Mouse (Mus musculus) C2C12 (cell line): ENCODE measurements around the gene Ppfia3. TPM values are rescaled to one million over a fixed set of nuclear protein-coding genes. Genes with fewer than 3 reads are reported as not detected.
"Not testable (repeated sequence)": the region's sequence is repeated elsewhere in the genome, so short reads cannot be mapped to it uniquely, and the experiment has no call there.

Experiments used
- H3K27me3 ChIP-seq: one replicate; pipeline ENCODE4 v1.6.1; 2011; ENCODE audit not compliant: control insufficient read depth, insufficient read depth, insufficient read length
- H3K36me3 ChIP-seq: one replicate; pipeline ENCODE4 v1.6.1; 2011; ENCODE audit not compliant: control insufficient read depth, insufficient read depth
- H3K4me3 ChIP-seq: one replicate; pipeline ENCODE4 v1.5.1; 2011; ENCODE audit warnings: mild to moderate bottlenecking, control low read depth; ENCODE audit not compliant: poor library complexity, insufficient read depth, severe bottlenecking
- H3K79me2 ChIP-seq: one replicate; pipeline ENCODE4 v1.6.1; 2011; ENCODE audit not compliant: control insufficient read depth, insufficient read depth
- H3K79me3 ChIP-seq: one replicate; pipeline ENCODE4 v1.6.1; 2011; ENCODE audit warnings: low read depth, control low read depth
- H3ac ChIP-seq: one replicate; pipeline ENCODE3; 2011; ENCODE audit warnings: low read depth; ENCODE audit not compliant: control insufficient read depth, insufficient read length
- CEBPB ChIP-seq: IDR thresholded peaks from one replicate; pipeline ENCODE4 v1.6.1; 2011; ENCODE audit warnings: low read depth, mild to moderate bottlenecking, control low read depth, moderate library complexity
- CTCF ChIP-seq: IDR thresholded peaks from one replicate; pipeline ENCODE4 v1.5.1; 2011; ENCODE audit not compliant: control insufficient read depth, insufficient read depth, insufficient read length
- FOSL1 ChIP-seq: IDR thresholded peaks from one replicate; pipeline ENCODE4 v1.8.0; 2011; ENCODE audit warnings: mild to moderate bottlenecking, low read length; ENCODE audit not compliant: poor library complexity, insufficient read depth, severe bottlenecking
- MAX ChIP-seq: IDR thresholded peaks from one replicate; pipeline ENCODE4 v1.6.1; 2011; ENCODE audit warnings: mild to moderate bottlenecking, control low read depth
- MYOD1 ChIP-seq: IDR thresholded peaks from one replicate; pipeline ENCODE4 v1.6.1; 2011; ENCODE audit warnings: low read depth; ENCODE audit not compliant: control insufficient read depth, insufficient read length
- MYOG ChIP-seq: IDR thresholded peaks from one replicate; pipeline ENCODE4 v1.6.1; 2011; ENCODE audit not compliant: control insufficient read depth, insufficient read length; ENCODE audit errors: extremely low read depth
- USF1 ChIP-seq: IDR thresholded peaks from one replicate; pipeline ENCODE4 v1.6.1; 2011; ENCODE audit warnings: low read depth, mild to moderate bottlenecking, control low read depth, moderate library complexity
- polyA plus RNA-seq: library from polyadenylated mRNA; unstranded; fragments of >200 nt; fragmentation: generic; extraction: Trizol; gene quantifications from one replicate; pipeline ENCODE4 v1.2.1, GENCODE M21; 2012; ENCODE audit warnings: missing spikeins

The Ppfia3 gene
- polyA plus RNA-seq, 1 experiment: 4.8 TPM

DNA sequence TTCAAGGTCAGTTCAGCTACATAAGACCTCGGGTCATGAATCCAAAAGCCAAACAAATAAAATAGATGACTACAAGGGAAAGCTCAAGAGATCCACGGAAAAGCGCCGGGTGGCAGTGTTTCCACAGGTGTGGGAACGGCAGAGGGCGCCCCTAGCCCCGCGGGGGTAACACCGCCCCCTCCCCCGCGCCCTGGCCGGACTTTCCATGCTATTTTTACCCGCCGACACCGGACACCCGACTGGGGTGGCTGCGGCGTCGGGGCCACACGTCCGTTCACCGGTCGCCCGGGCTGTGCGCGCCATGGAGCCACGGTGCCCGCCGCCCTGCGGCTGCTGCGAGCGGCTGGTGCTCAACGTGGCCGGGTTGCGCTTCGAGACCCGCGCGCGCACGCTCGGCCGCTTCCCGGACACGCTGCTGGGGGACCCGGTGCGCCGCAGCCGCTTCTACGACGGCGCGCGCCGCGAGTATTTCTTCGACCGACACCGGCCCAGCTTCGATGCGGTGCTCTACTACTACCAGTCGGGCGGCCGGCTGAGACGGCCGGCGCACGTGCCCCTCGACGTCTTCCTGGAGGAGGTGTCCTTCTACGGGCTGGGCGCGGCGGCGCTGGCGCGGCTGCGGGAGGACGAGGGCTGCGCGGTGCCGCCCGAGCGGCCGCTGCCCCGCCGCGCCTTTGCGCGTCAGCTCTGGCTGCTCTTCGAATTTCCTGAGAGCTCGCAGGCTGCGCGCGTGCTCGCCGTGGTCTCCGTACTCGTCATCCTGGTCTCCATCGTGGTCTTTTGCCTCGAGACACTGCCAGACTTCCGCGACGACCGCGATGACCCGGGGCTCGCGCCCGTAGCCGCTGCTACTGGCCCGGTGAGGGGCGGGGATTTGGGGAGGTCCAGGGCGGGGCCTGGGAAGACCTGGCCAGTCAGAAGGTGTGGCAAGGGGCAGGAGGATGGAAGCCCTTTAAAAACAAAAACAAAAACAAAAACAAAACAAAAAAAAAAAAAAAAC lies 39.6 kb upstream of the Ppfia3 start:
- no peaks in the 10 kb centered on the region for H3K79me3 ChIP-seq
- TF ChIP-seq CTCF (peak; percentile 14), FOSL1 (no peak), CEBPB (no peak)
- H3K4me3 ChIP-seq: no peak overlapping the region
- H3K27me3 ChIP-seq: peaks cover 31% of the 10 kb centered on the region
- no peaks in the 10 kb centered on the region for H3K79me2 ChIP-seq
- H3K36me3 ChIP-seq: no peaks in the 10 kb centered on the region
- no peak overlapping the region for H3ac ChIP-seq

DNA sequence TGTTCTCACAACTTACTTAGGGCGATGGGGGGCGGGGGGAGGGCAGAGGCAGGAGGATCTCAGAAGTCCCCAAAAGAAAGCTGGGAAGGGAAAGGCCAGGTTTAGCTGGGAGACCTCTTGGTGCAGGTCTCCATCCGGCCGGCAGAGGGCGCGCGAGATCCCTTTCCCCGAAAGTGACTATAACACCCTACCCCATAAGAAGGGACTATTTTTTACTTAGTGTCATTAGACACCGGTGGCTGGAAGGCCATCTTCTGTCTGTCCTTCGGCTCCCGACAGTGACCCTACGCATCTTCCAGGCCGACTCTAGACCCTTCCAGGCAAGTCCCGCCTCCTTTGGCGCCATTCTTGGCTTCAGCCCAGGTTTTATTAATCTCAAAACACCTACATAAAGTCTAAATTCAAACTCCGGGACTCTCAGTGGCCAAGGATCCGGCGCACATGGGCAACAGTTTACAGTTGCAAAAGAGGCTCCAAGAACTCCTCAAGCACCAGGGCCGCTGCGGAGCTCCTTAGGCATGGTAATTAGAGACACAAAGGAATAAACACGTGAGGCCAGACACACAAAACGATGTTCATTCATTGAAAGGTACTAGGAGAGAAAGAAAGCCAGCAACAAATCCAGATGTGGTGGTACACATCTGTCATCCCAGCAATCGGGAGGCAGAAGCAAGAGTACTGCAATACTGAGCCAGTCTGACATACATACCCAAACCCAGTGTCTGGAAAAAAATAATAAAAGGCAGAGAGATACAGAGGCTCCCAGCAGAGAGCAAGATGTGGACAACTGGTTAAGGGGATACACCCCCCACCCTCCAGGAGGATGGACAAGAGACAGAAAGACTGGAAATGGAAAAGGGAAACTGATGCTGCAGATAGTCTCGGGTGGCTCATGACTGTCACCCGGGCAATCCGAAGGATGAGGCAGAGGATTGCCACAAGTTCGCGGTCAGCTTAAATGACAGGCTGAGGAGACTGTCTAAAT lies 38.6 kb upstream of the Ppfia3 start, which contains the start of gene Kcna7:
Gene Kcna7 (plus strand): TSS at position 563 of the 985 bp plus-strand sequence.
- TF ChIP-seq CEBPB: no peak
- TF ChIP-seq CTCF: peak; percentile 64
- no peak for TF ChIP-seq MYOD1
- no peak for TF ChIP-seq MYOG
- TF ChIP-seq USF1: no peak
- no peak for TF ChIP-seq MAX
- TF ChIP-seq FOSL1: no peak
- H3K79me2 ChIP-seq: no peaks in the 10 kb centered on the region
- no peaks in the 10 kb centered on the region for H3K36me3 ChIP-seq
- no peak within 1 kb of the TSS for H3K4me3 ChIP-seq
- H3K27me3 ChIP-seq: peaks cover 31% of the 10 kb centered on the region
- H3ac ChIP-seq: no peak within 1 kb of the TSS
- no peaks in the 10 kb centered on the region for H3K79me3 ChIP-seq

DNA sequence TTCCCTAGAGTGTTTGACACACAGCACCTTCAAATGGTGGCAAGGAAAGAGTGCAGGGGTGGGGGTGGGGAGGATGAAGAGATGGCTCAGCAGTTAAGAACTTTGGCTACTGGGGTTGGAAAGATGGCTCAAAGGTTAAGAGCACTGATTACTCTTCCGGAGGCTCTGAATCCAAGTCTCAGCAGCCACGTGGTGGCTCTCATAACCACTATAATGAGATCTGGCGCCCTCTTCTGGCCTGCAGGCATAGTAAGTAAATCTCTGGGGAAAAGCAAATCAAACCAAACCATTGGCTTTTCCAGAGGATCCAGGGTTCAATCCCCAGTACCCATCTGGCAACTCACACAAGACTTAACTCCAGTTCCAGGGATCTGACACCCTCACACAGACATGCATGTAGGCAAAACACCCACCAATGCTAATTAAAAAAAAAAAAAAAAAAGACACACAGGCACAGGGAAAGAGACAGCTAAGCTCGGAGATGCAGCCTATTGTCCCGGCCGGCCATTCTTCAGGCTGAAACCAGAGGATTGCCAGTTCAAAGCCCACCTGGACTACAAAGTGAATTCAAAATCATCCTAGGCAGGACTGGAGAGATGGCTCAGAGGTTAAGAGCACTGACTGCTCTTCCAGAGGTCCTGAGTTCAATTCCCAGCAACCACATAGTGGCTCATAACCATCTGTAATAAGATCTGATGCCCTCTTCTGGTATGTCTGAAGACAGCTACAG lies 36.9 kb upstream of the Ppfia3 start:
- peaks cover 21% of the 10 kb centered on the region for H3K27me3 ChIP-seq
- no peak overlapping the region for H3K4me3 ChIP-seq
- H3K79me3 ChIP-seq: no peaks in the 10 kb centered on the region
- no peaks in the 10 kb centered on the region for H3K36me3 ChIP-seq
- no peaks in the 10 kb centered on the region for H3K79me2 ChIP-seq
- no peak overlapping the region for H3ac ChIP-seq
- TF ChIP-seq MYOG: no peak
- peak; percentile 75 for TF ChIP-seq USF1
- peak; percentile 73 for TF ChIP-seq MAX

DNA sequence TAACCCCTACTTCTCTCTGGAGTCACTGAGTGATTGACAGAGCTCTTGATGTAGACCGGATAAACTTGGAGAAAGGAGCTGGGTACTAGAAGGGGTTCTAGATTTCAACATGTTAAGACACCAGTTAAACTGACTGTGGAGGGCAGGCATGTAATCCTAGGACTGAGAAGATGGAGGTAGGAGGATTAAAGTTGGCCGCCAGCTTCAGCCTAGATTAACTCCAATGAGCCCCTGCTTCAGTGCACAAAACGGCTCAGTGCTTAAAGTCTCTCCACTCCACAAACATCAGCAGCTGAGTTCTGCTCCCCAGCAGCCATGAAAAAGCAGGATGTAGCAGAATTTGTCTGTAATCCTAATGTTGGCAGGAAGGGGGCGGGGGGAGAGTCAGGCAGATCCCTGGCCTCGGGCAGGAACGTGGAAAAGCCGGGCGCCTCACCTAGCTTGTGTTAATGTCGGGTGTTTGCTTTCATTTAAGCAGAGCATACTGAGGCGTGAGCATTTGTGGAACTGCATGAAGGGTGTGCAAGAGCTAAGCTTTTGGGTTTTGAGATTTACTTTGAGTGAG lies 34.8 kb upstream of the Ppfia3 start:
- Histone ChIP-seq H3K4me3 (no peak overlapping the region), H3K27me3 (peaks cover 8% of the 10 kb centered on the region), H3ac (no peak overlapping the region), H3K36me3 (no peaks in the 10 kb centered on the region), H3K79me3 (no peaks in the 10 kb centered on the region), H3K79me2 (no peaks in the 10 kb centered on the region)
- TF ChIP-seq CEBPB: no peak
- no peak for TF ChIP-seq MYOD1
- TF ChIP-seq FOSL1: no peak
- no peak for TF ChIP-seq USF1
- TF ChIP-seq CTCF: no peak
- TF ChIP-seq MAX: no peak
- TF ChIP-seq MYOG: no peak

DNA sequence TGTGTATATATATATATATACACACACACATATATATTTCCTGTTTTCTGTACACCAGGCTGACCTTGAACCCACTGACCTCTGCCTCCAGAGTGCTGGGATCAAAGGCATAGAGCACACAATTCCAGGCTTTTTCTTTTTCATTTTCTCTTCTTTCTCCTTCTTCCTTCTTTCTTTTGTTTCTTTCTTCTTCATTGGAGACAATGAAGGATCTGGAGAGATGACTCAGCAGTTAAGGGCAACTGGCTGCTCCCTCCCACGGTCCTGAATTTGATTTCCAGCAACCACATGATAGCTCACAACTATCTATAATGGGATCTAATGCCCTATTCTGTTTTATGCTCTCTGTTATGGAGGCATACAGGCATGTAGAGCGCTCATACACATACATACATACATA lies 30.0 kb upstream of the Ppfia3 start:
- TF ChIP-seq MYOG: no peak
- TF ChIP-seq FOSL1: no peak
- TF ChIP-seq USF1: no peak
- TF ChIP-seq CEBPB: no peak
- TF ChIP-seq CTCF: no peak
- TF ChIP-seq MAX: no peak
- Histone ChIP-seq H3K36me3 (peaks cover 28% of the 10 kb centered on the region), H3K79me2 (peaks cover 39% of the 10 kb centered on the region), H3K27me3 (no peaks in the 10 kb centered on the region), H3ac (no peak overlapping the region), H3K4me3 (no peak overlapping the region), H3K79me3 (peaks cover 37% of the 10 kb centered on the region)

DNA sequence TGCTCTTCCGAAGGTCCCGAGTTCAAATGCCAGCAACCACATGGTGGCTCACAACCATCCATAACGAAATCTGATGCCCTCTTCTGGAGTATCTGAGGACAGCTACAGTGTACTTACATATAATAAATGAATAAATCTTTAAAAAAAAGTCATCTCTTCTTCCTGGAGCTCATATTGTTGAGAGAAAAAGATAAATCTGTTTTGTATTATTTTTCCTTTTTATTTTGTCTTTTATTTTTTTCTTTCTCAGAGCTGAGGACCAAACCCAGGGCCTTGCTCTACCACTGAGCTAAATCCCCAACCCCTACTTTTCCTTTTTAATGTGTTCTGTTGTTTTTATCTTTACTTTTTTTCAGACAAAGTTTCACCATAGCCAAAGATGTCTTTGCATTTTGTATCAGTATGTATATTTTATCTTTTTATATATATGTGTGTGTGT lies 29.5 kb upstream of the Ppfia3 start:
- peaks cover 41% of the 10 kb centered on the region for H3K79me3 ChIP-seq
- H3K4me3 ChIP-seq: peak overlapping the region; percentile 40
- not testable (repeated sequence) for H3K27me3 ChIP-seq
- H3K36me3 ChIP-seq: peaks cover 33% of the 10 kb centered on the region
- peak overlapping the region; percentile 5 for H3ac ChIP-seq
- peaks cover 43% of the 10 kb centered on the region for H3K79me2 ChIP-seq
